Mouse (Mus musculus) liver, embryonic 11.5 days (tissue): ENCODE data around the gene Ptrh2. TPM values are rescaled to one million over a fixed set of nuclear protein-coding genes. Genes with fewer than 3 reads are reported as not detected.

Experiments
- ATAC-seq: fragments of 200-750 bp; cut with Nextera tagmentation; replicated peaks from 2 replicates; pipeline ENCODE4 v1.8.0; 2017; ENCODE audit warnings: moderate number of reproducible peaks, mild to moderate bottlenecking, moderate TSS enrichment, moderate library complexity; ENCODE audit not compliant: low FRiP score
- DNase-seq: peaks from one replicate; pipeline ENCODE4 v3.0.0-alpha.2; 2017; ENCODE audit warnings: low spot score
- H3K27ac ChIP-seq: fragments of 300-500 bp; sonication (generic); 2 replicates; pipeline ENCODE4 v1.5.1; 2014; ENCODE audit warnings: mild to moderate bottlenecking, low read depth, low read length, control low read depth
- H3K27me3 ChIP-seq: fragments of 300-500 bp; sonication (generic); replicated peaks from 2 replicates; pipeline ENCODE4 v1.6.1; 2014; ENCODE audit warnings: low read length, mixed read lengths; ENCODE audit not compliant: control insufficient read depth, insufficient read depth
- H3K36me3 ChIP-seq: fragments of 300-500 bp; sonication (generic); 2 replicates; pipeline ENCODE4 v1.6.1; 2014; ENCODE audit warnings: mild to moderate bottlenecking, low read length, moderate library complexity, mixed read lengths; ENCODE audit not compliant: control insufficient read depth, insufficient read depth
- H3K4me1 ChIP-seq: fragments of 300-500 bp; sonication (generic); replicated peaks from 2 replicates; pipeline ENCODE4 v1.6.1; 2014; ENCODE audit warnings: low read length, mixed read lengths; ENCODE audit not compliant: control insufficient read depth, insufficient read depth
- H3K4me2 ChIP-seq: fragments of 300-500 bp; sonication (generic); 2 replicates; pipeline ENCODE4 v1.6.1; 2014; ENCODE audit warnings: mild to moderate bottlenecking, control low read depth, moderate library complexity
- H3K4me3 ChIP-seq: fragments of 300-500 bp; sonication (generic); 2 replicates; pipeline ENCODE4 v1.5.1; 2014; ENCODE audit warnings: low read depth, low read length, control low read depth
- H3K9ac ChIP-seq: fragments of 300-500 bp; sonication (generic); 2 replicates; pipeline ENCODE4 v1.6.1; 2014; ENCODE audit warnings: low read depth, low read length, control low read depth
- H3K9me3 ChIP-seq: fragments of 300-500 bp; sonication (generic); 2 replicates; pipeline ENCODE4 v1.6.1; 2016; ENCODE audit warnings: low read length, inconsistent platforms, mixed read lengths; ENCODE audit not compliant: control insufficient read depth
- WGBS: fragments of 180-500 bp; shearing (Covaris S2); extraction: QIAGEN DNeasy Blood & Tissue Kit; methylation state at CpG from one replicate; pipeline ENCODE4 v1.1.7; 2014; 5-methylcytosine and 5-hydroxymethylcytosine counted together
- polyA plus RNA-seq: library from polyadenylated mRNA; unstranded; fragments of >200 nt; fragmentation: Nextera tagmentation; extraction: Ambion mirVana; gene quantifications from 2 replicates; pipeline ENCODE4 v1.2.1, GENCODE M21; 2014

The Ptrh2 gene
- polyA plus RNA-seq, 1 experiment from 2014 or later = 40.5 TPM

- Histone ChIP-seq H3K9ac (no peak overlapping the region), H3K27ac (peak overlapping the region; percentile 80), H3K4me1 (peaks cover 54% of the 10 kb centered on the region), H3K27me3 (no peaks in the 10 kb centered on the region), H3K4me2 (peak overlapping the region; percentile 42), H3K36me3 (no peaks in the 10 kb centered on the region), H3K9me3 (no peaks in the 10 kb centered on the region), H3K4me3 (no peak overlapping the region)
- ATAC-seq = no peak
- DNase-seq = no peak
- WGBS = 76% methylated on average over 5 of the region's 5 CpGs
Observed at GRCm38 (mm10) chr11:86741505-86741904, 57.7 kb downstream of the Ptrh2 start.

Other genes with a start within 250 kb of the Ptrh2 start
- 30.2 and 31.5 TPM in 2 replicates for gene Rnft1, start 199.3 kb upstream of the Ptrh2 start, polyA plus RNA-seq
- gene Rps6kb1, start 139.2 kb upstream of the Ptrh2 start, polyA plus RNA-seq = 48.4 and 50.9 TPM in 2 replicates
- gene Tubd1, start 139.0 kb upstream of the Ptrh2 start, polyA plus RNA-seq = 18.5 and 18.7 TPM in 2 replicates
- gene Vmp1, start 149 bp upstream of the Ptrh2 start, polyA plus RNA-seq = 112 and 130 TPM in 2 replicates
- 157 and 185 TPM in 2 replicates for gene Cltc, start 73.6 kb downstream of the Ptrh2 start, polyA plus RNA-seq
- gene Dhx40, start 123.8 kb downstream of the Ptrh2 start, polyA plus RNA-seq = 15.4 and 16.4 TPM in 2 replicates